Mouse (Mus musculus) sigmoid colon, adult 10 weeks (tissue): Measurements from ENCODE around the gene Tyw1. TPM values are rescaled to one million over a fixed set of nuclear protein-coding genes. Genes with fewer than 3 reads are reported as not detected.

ENCODE experiments used
- polyA plus RNA-seq: library from polyadenylated mRNA; stranded (reverse); fragments of 350-450 nt; fragmentation: Illumina TruSeq; extraction: RNeasy Lipid Tissue Mini Kit (QIAGEN cat#74804); gene quantifications from one replicate; pipeline ENCODE4 v1.2.3, GENCODE M21; 2014; ENCODE audit warnings: low read depth, low replicate concordance

The Tyw1 gene
- polyA plus RNA-seq, result 2.1 TPM

DNA sequence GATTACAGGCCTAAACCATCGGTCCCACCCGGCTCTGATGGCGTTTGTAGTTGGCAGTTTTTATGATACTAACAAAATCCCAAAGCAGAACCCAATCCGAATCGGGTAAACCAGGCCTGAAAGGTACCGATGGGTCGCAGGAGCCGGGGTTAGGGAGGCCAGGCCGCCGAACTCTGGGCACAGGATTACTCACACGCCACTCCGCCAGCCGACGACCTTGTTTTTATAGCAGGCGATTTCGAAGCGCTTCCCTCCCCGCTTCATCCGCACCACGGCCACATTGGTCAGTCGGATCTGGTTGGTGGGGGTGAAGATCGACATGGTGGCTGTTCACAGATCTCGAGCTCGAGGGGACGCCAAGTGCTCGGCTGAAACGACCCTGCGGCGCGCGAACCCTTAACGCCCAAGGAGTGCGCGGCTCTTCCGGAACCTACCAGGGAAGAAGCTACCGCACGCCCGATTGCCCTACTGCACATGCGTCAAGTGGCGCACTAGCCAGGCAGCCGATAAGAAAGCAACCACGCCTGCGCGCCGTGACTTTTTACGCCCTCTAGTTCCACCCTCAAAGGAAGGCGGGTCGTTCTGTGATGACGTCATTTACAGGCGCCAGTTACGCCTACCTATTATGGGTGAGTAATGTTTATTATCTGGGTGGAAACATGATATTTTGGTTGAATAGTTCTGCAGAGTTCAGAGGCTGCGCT, at the start of gene Tyw1, which contains the start of gene Sbds:
Gene Tyw1 (plus strand): TSS at position 603 of the 704 bp plus-strand sequence.
Gene Sbds (minus strand): TSS at position 514 of the 704 bp plus-strand sequence.

DNA sequence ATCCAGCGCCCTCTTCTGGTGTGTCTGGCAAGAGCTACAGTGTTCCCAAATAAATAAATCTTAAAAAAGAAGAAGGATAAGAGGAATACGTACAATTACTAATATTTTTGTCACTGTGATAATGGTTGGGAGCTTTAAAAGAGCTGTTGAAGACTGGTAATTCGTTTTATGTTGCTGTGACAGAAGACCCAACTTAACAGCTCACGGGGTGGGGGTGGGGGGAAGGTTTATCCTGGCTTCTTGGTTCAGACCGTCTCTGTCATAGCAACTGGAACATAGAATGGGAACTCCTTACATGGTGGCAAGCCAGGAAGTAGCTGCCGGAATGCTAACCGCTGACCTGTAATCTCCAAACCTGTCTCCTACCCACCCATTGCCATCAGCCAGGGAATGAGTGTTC, 38.6 kb upstream of the Tyw1 start, which contains the start of gene Tmem248:
Gene Tmem248 (plus strand): TSS at position 301 of the 400 bp plus-strand sequence.

GRCm38 (mm10) chr5:130369237-130369636, 113.8 kb downstream of the Tyw1 start, which contains the start of gene Caln1:
Gene Caln1, plus strand, starts transcription at chr5:130369455.

DNA sequence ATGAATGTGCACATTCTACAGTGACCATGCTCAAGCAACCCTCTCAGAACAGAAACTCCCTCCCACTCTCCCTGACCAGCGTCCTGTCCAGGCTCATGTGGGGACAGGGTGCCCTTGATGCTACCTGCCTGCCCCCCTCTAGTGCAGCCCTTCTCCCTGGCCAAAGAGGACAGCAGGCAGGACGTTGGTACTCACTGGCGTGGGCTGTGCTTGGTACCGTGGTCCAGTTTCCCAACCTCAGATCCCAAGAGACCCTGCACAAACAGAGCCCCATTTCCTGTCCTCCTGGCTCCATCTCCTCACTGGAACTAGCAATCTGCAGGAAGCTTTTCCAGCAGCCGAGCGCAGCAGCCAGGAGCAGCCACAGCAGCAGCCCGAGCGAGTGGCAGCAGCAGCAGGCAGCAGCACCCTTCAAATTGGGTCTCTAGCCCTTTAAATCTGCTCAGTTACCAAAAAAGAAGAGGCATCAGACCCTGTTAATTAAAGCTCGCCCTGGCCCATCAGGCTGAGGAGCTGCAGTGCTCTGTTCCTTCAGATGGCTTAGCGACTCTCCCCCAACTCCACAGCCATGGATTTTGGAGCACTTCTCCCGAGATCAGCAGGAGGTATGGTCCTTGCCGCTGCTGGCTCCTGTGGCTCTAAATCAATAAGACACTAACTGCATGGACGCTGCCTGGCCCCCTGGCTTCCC, 128.9 kb downstream of the Tyw1 start, which contains the start of gene A330070K13Rik:
Gene A330070K13Rik (minus strand): TSS at position 410 of the 691 bp plus-strand sequence.

Other genes starting within 250 kb of the Tyw1 start
- gene Asl, start 226.4 kb upstream of the Tyw1 start, polyA plus RNA-seq, result 1.8 TPM
- 11.4 TPM for gene Crcp, start 226.3 kb upstream of the Tyw1 start, polyA plus RNA-seq
- gene Tpst1, start 182.3 kb upstream of the Tyw1 start, polyA plus RNA-seq, result 13.4 TPM
- 1.8 TPM for gene Kctd7, start 110.8 kb upstream of the Tyw1 start, polyA plus RNA-seq
- 46.6 TPM for gene Rabgef1, start 83.8 kb upstream of the Tyw1 start, polyA plus RNA-seq
- gene Tmem248, start 38.5 kb upstream of the Tyw1 start, polyA plus RNA-seq, result 39.8 TPM
- 155 TPM for gene Sbds, start 89 bp upstream of the Tyw1 start, polyA plus RNA-seq
- gene Caln1, start 113.8 kb downstream of the Tyw1 start, polyA plus RNA-seq, result not detected
- not detected for gene A330070K13Rik, start 129.0 kb downstream of the Tyw1 start, polyA plus RNA-seq